Mouse (Mus musculus) small intestine, adult 2 months (tissue): ENCODE results near the gene Hist1h3a.

Source experiments
- CTCF ChIP-seq: fragments of 200-500 bp; IDR thresholded peaks from 2 replicates; pipeline ENCODE4 v1.5.1; 2012; ENCODE audit warnings: low read depth, mild to moderate bottlenecking, control low read depth, inconsistent platforms, low read length, moderate library complexity, mixed read lengths; ENCODE audit not compliant: insufficient replicate concordance, insufficient read length; ENCODE audit errors: extremely low read depth
- POLR2A ChIP-seq: fragments of 200-500 bp; IDR thresholded peaks from 2 replicates; pipeline ENCODE4 v1.6.1; 2012; ENCODE audit warnings: low read depth, mild to moderate bottlenecking, control low read depth, inconsistent platforms, low read length, moderate library complexity

- TF ChIP-seq CTCF = no peak
- TF ChIP-seq POLR2A = no peak
Measured at GRCm38 (mm10) chr13:23753314-23754078, 8.7 kb downstream of the Hist1h3a start.
